Mouse (Mus musculus) C2C12 (cell line): ENCODE results near the gene Triml2.

Experiments used
- MYOG ChIP-seq: IDR thresholded peaks from one replicate; pipeline ENCODE4 v1.6.1; 2011; ENCODE audit not compliant: control insufficient read depth, insufficient read length; ENCODE audit errors: extremely low read depth
- USF1 ChIP-seq: IDR thresholded peaks from one replicate; pipeline ENCODE4 v1.6.1; 2011; ENCODE audit warnings: low read depth, mild to moderate bottlenecking, control low read depth, moderate library complexity

GRCm38 (mm10) chr8:43215554-43215953, 35.2 kb downstream of the Triml2 start:
- no peak for TF ChIP-seq USF1
- no peak for TF ChIP-seq MYOG
